Mouse (Mus musculus) Patski (cell line): ENCODE measurements at regions not wholly inside any gene's neighbourhood (a gene's known extent, or its start where the extent isn't known, plus 50 kb on each side); places are given as distances from the start of the nearest gene placed in this dataset.

Source experiments
- ATAC-seq: fragments of 100-300 bp; one replicate; pipeline ENCODE4 v1.8.0; 2021
- CTCF ChIA-PET: fragments of 350-600 bp; sonication (Branson Sonifier 250); formaldehyde crosslinking; loops from one replicate; lab custom pipeline; 2022; ENCODE audit warnings: inconsistent platforms; lab: Charles Lee
- POLR2A ChIA-PET: fragments of 350-600 bp; sonication (Branson Sonifier 250); formaldehyde crosslinking; loops from one replicate; lab custom pipeline; 2022; ENCODE audit warnings: antibody characterized with exemption, inconsistent platforms; lab: Charles Lee
- DNase-seq: peaks from one replicate; pipeline ENCODE4 v3.0.0-alpha.2; 2011; ENCODE audit warnings: low read depth, low spot score
- H3K27me3 ChIP-seq: fragments of 371-371 bp; one replicate; pipeline ENCODE4 v1.5.1; 2021
- CTCF ChIP-seq: fragments of 100-300 bp; IDR thresholded peaks from one replicate; pipeline ENCODE4 v1.5.1; 2021
- in situ Hi-C: fragments of 300-500 bp; cut with MboI; formaldehyde crosslinking; loops from 3 replicates; pipeline ENCODE4 v1.11.1; 2018; ENCODE audit warnings: low pct_unique_long_range_greater_than_20kb, mixed read lengths

DNA sequence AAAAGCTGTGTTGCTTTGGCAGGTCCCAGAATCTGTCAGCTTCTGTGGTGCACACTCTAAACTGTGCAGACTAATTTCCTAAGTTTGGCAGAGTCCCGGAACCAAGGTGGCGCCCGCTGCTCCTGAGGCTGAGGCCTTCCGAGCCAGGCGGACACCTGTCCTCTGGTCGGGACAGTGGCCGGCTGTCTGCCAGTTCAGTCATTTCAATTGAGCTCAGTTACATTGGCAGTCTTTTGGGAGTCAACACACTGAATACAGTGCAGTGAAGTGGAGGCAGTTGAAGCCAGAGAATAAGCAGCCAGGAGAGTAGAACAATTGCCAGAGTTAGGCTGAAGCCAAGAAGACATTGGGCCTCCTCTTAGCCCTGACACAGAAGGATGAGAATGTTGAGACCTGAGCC, 164.2 kb downstream of the Cdh19 start:
- H3K27me3 ChIP-seq, result no peaks in the 10 kb centered on the region
- TF ChIP-seq CTCF, result no peak

DNA sequence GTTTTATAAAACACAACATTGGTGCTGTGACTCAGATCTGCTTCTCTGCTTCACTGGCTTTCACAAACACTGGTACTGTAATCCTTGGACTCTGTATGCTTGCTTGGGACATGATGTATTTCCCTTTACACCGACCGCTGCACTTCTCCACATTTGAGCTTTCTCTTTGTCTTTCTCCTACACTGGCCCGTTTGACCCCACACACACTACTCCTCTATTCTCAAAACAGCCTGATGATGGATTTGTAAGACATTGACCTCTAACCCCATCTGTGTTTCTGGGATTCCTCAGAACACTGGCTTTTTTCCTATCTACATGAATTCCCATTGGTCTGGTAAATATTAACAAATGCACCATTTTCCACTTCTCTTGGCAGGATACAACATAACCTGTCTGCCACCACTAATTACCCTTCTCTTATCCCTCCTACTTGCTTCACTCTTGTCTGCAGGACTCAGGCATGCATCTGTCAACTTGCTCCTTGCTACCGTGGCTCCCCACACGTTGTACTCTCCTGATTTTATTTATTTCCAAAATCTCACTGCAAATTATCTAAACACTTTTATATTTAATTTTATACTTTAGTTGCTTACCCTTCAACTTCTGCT, 178.1 kb downstream of the Cdh19 start:
- POLR2A ChIA-PET, result no interaction called here
- ATAC-seq (peak; percentile 93), DNase-seq (peak; percentile 53)

More for the DNA sequence above, 164.2 kb downstream of the Cdh19 start:
- ATAC-seq (no peak), DNase-seq (no peak)
- ChIA-PET POLR2A (no interaction called here), CTCF (no interaction called here)
- in situ Hi-C loops, result no loop called here

DNA sequence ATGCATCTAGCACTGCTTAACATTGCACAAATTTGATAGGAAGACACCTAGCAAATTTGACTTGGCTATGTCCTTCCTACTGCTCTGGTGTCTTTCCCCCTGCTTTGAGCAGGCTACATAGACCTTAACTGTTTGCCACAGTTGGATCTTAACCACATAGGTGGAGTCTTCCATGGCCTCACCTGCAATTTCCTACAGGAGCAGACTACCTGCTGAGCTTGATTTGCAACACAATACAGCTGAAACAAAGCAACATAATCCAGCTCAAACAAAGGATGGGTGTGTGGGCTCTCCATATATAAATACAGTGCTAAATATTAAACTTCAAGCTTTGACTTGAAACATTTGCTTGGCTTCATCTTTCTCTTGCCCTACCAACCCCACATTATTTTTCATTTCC, 186.8 kb downstream of the Cdh19 start:
- peaks cover 2% of the 10 kb centered on the region for H3K27me3 ChIP-seq
- no peak for DNase-seq
- no peak for ATAC-seq
- TF ChIP-seq CTCF, result no peak
- CTCF ChIA-PET, result no interaction called here
- POLR2A ChIA-PET, result no interaction called here
- in situ Hi-C loops, result no loop called here

More for the DNA sequence above, 178.1 kb downstream of the Cdh19 start:
- CTCF ChIA-PET, result no interaction called here
- no peaks in the 10 kb centered on the region for H3K27me3 ChIP-seq
- in situ Hi-C loops, result no loop called here
- TF ChIP-seq CTCF, result no peak

DNA sequence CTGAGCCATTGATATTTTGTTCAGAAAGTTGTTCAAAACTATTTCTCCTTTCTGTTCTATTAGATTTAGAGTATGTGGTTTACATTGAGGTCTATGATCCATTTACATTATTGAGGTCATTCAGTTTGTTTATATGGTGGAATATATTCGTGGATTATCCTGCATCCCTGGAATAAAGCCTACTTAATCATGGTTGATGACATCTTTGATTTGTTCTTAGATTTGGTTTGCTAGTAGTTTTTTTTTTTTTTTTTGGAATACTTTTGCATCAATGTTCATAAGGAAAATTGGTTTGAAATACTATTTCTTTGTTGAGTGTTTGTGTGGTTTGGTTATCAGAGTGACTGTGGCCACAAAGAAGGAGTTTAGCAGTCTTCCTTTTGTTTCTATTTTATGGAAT, 202.0 kb downstream of the Cdh19 start:
- ChIA-PET POLR2A (no interaction called here), CTCF (no interaction called here)
- H3K27me3 ChIP-seq, result no peaks in the 10 kb centered on the region
- in situ Hi-C loops, result no loop called here
- DNase-seq (no peak), ATAC-seq (no peak)
- TF ChIP-seq CTCF, result no peak

DNA sequence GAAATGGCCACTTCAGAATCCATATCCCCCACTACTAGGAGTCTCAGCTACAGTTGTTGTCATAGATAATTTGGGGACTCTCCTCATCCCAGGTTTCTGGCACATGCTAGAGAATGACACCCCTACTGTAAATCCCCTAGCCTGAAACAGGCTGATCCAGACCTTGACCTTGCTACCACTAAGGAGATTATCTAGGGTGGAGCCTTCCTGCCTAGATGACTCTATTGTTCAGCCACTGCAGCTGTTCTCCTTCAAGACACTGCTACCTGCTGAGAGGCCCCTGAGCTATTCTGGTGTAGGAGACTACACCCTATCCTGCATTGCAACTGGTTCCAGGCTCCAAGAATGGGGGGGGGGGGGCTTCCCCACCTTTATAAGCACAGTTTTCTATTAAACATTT, 202.5 kb downstream of the Cdh19 start:
- in situ Hi-C loops, result no loop called here
- POLR2A ChIA-PET, result no interaction called here

DNA sequence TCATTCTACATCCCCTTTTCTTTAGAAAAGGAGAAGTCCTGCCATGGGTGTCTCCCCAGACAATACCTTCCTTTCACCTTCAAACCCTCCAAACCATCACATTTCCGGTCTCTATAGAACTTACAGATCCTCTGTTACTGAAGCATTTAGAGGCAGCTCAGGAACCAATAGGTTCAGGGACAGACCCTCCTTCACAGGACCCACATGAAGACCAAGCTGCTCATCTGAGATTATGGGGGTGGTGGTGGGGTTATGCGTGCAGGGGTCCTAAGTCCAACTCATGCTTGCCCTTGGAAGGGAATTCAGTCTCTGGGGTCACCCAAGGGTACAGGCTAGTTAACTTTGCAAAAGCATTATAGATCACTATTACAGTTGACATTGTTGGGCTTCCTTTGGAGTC, 203.3 kb downstream of the Cdh19 start:
- no peak for TF ChIP-seq CTCF
- CTCF ChIA-PET, result interaction anchor here (0.6 kb wide), 1 partner anchor 27 kb away, joined by 3 read pairs; no protein-coding TSS in a partner anchor
- POLR2A ChIA-PET, result no interaction called here
- in situ Hi-C loops, result no loop called here
- DNase-seq (no peak), ATAC-seq (no peak)
- H3K27me3 ChIP-seq, result no peaks in the 10 kb centered on the region

More for the DNA sequence above, 202.5 kb downstream of the Cdh19 start:
- CTCF ChIA-PET, result no interaction called here
- ATAC-seq (no peak), DNase-seq (no peak)
- TF ChIP-seq CTCF, result no peak
- H3K27me3 ChIP-seq, result no peaks in the 10 kb centered on the region

DNA sequence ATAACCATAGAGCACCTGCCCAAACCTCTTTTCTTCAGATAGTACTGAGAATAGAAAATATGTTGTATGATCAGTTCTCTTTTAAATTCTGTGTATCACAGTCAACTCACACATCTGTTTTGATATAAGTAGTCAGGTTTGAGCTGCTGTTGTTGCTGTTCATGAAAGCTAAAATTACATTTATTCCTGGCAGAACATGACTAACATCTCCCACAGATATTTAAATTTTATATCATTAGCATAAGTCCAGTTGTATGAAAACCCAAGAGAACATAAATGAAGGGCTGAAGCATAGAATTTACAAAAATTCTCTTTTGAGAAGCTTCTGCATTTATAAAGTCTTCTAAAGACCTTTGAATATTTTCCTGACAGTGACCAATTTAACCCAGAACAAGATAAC, 252.5 kb downstream of the Cdh19 start:
- H3K27me3 ChIP-seq, result no peaks in the 10 kb centered on the region
- DNase-seq (no peak), ATAC-seq (no peak)
- TF ChIP-seq CTCF, result no peak
- ChIA-PET CTCF (no interaction called here), POLR2A (no interaction called here)
- in situ Hi-C loops, result no loop called here
